Mouse (Mus musculus) heart, embryonic 14.5 days (tissue): Measurements from ENCODE around the gene Sema3a. TPM values are rescaled to one million over a fixed set of nuclear protein-coding genes. Genes with fewer than 3 reads are reported as not detected.

ENCODE experiments used
- ATAC-seq: fragments of 200-750 bp; cut with Nextera tagmentation; 2 replicates; pipeline ENCODE4 v1.8.0; 2017; ENCODE audit warnings: low read depth, moderate TSS enrichment; ENCODE audit not compliant: insufficient number of reproducible peaks, insufficient read depth, low FRiP score
- H3K27ac ChIP-seq, 2 experiments: fragments of 200-500 bp in 1 of 2; fragments of 300-500 bp in 1 of 2; sonication (generic) in 1 of 2; replicated peaks in 1 of 2; 2 replicates each; pipeline ENCODE4 v1.5.1; 2012 to 2014; ENCODE audit warnings: low read depth in 2 of 2, low read length in 2 of 2, control low read depth in 1 of 2, mild to moderate bottlenecking in 1 of 2, mixed read lengths in 1 of 2; ENCODE audit not compliant: control insufficient read depth in 1 of 2, insufficient read depth in 1 of 2
- H3K27me3 ChIP-seq: fragments of 300-500 bp; sonication (generic); 2 replicates; pipeline ENCODE4 v1.6.1; 2014; ENCODE audit warnings: mild to moderate bottlenecking, low read length, control low read depth; ENCODE audit not compliant: control insufficient read depth, insufficient read depth
- H3K36me3 ChIP-seq: fragments of 300-500 bp; sonication (generic); 2 replicates; pipeline ENCODE4 v1.6.1; 2014; ENCODE audit warnings: mild to moderate bottlenecking, control low read depth, low read length, mixed read lengths; ENCODE audit not compliant: control insufficient read depth, insufficient read depth
- H3K4me1 ChIP-seq, 2 experiments: fragments of 200-500 bp in 1 of 2; fragments of 300-500 bp in 1 of 2; sonication (generic) in 1 of 2; 2 replicates each; pipeline ENCODE4 v1.6.1; 2012 to 2014; ENCODE audit warnings: low read length in 2 of 2, control low read depth in 1 of 2, mixed read lengths in 1 of 2; ENCODE audit not compliant: control insufficient read depth in 2 of 2, insufficient read depth in 2 of 2
- H3K4me2 ChIP-seq: fragments of 300-500 bp; sonication (generic); 2 replicates; pipeline ENCODE4 v1.6.1; 2014; ENCODE audit warnings: mild to moderate bottlenecking, low read length
- H3K4me3 ChIP-seq, 2 experiments: fragments of 200-500 bp in 1 of 2; fragments of 300-500 bp in 1 of 2; sonication (generic) in 1 of 2; 2 replicates each; pipeline ENCODE4 v1.5.1; 2012 to 2014; ENCODE audit warnings: low read length in 2 of 2, mild to moderate bottlenecking in 2 of 2, control low read depth in 1 of 2, low read depth in 1 of 2, moderate library complexity in 1 of 2; ENCODE audit not compliant: control insufficient read depth in 1 of 2, insufficient read depth in 1 of 2
- H3K9ac ChIP-seq: fragments of 300-500 bp; sonication (generic); 2 replicates; pipeline ENCODE4 v1.6.1; 2014; ENCODE audit warnings: mild to moderate bottlenecking, low read length
- H3K9me3 ChIP-seq: fragments of 300-500 bp; sonication (generic); 2 replicates; pipeline ENCODE4 v1.6.1; 2016; ENCODE audit warnings: low read length, control low read depth; ENCODE audit not compliant: control insufficient read depth
- WGBS: fragments of 180-500 bp; shearing (Covaris S2); extraction: QIAGEN DNeasy Blood & Tissue Kit; methylation state at CpG from one replicate; pipeline ENCODE4 v1.1.7; 2014; 5-methylcytosine and 5-hydroxymethylcytosine counted together
- polyA plus RNA-seq: library from polyadenylated mRNA; unstranded; fragments of >200 nt; fragmentation: Nextera tagmentation; extraction: Ambion mirVana; gene quantifications from 2 replicates; pipeline ENCODE4 v1.2.1, GENCODE M21; 2014

The Sema3a gene
- polyA plus RNA-seq, 1 experiment from 2014 or later = 15.8 TPM

- H3K4me3 ChIP-seq = no peak overlapping the region
- no peaks in the 10 kb centered on the region for H3K36me3 ChIP-seq
- no peaks in the 10 kb centered on the region for H3K27me3 ChIP-seq
- no peak overlapping the region for H3K27ac ChIP-seq
- WGBS = 42% methylated on average over 1 of the region's 1 CpGs
- no peaks in the 10 kb centered on the region for H3K9me3 ChIP-seq
- no peak overlapping the region for H3K4me2 ChIP-seq
- H3K9ac ChIP-seq = no peak overlapping the region
- H3K4me1 ChIP-seq = no peaks in the 10 kb centered on the region
- ATAC-seq = no peak
Observed at GRCm38 (mm10) chr5:13428702-13429101, 303.5 kb downstream of the Sema3a start.

- H3K4me1 ChIP-seq = no peaks in the 10 kb centered on the region
- whole genome bisulfite sequencing = 84% methylated on average over 2 of the region's 2 CpGs
- H3K27ac ChIP-seq = no peak overlapping the region
- H3K36me3 ChIP-seq = no peaks in the 10 kb centered on the region
- H3K27me3 ChIP-seq = no peaks in the 10 kb centered on the region
- ATAC-seq = no peak
- no peak overlapping the region for H3K4me2 ChIP-seq
- no peak overlapping the region for H3K9ac ChIP-seq
- no peak overlapping the region for H3K4me3 ChIP-seq
- no peaks in the 10 kb centered on the region for H3K9me3 ChIP-seq
Observed at GRCm38 (mm10) chr5:13431827-13432226, 306.6 kb downstream of the Sema3a start.

GRCm38 (mm10) chr5:13432574-13432973 lies 307.4 kb downstream of the Sema3a start:
- Histone ChIP-seq H3K36me3 (no peaks in the 10 kb centered on the region), H3K27ac (no peak overlapping the region), H3K9me3 (no peaks in the 10 kb centered on the region), H3K4me2 (no peak overlapping the region), H3K27me3 (no peaks in the 10 kb centered on the region), H3K9ac (no peak overlapping the region), H3K4me3 (no peak overlapping the region), H3K4me1 (no peaks in the 10 kb centered on the region)
- WGBS = 62% methylated on average over 3 of the region's 3 CpGs
- ATAC-seq = no peak

GRCm38 (mm10) chr5:13433303-13433702 lies 308.1 kb downstream of the Sema3a start:
- H3K4me3 ChIP-seq = no peak overlapping the region
- H3K27me3 ChIP-seq = no peaks in the 10 kb centered on the region
- no peak overlapping the region for H3K4me2 ChIP-seq
- 51% methylated on average over 2 of the region's 2 CpGs for WGBS
- peak overlapping the region in 1 of 2 experiments; percentile 25; a peak in 1 of 4 replicates for H3K27ac ChIP-seq
- no peak for ATAC-seq
- no peaks in the 10 kb centered on the region for H3K36me3 ChIP-seq
- H3K9me3 ChIP-seq = no peaks in the 10 kb centered on the region
- no peak overlapping the region for H3K9ac ChIP-seq
- H3K4me1 ChIP-seq = no peaks in the 10 kb centered on the region

GRCm38 (mm10) chr5:13441112-13441511 lies 315.9 kb downstream of the Sema3a start:
- Histone ChIP-seq H3K36me3 (no peaks in the 10 kb centered on the region), H3K4me1 (no peaks in the 10 kb centered on the region), H3K9me3 (no peaks in the 10 kb centered on the region), H3K4me3 (no peak overlapping the region), H3K27ac (no peak overlapping the region), H3K27me3 (no peaks in the 10 kb centered on the region), H3K9ac (no peak overlapping the region), H3K4me2 (no peak overlapping the region)
- ATAC-seq = no peak

GRCm38 (mm10) chr5:13460182-13461001 lies 335.2 kb downstream of the Sema3a start:
- Histone ChIP-seq H3K9ac (no peak overlapping the region), H3K9me3 (no peaks in the 10 kb centered on the region), H3K4me3 (no peak overlapping the region), H3K4me2 (no peak overlapping the region), H3K27ac (no peak overlapping the region), H3K27me3 (no peaks in the 10 kb centered on the region), H3K36me3 (no peaks in the 10 kb centered on the region), H3K4me1 (no peaks in the 10 kb centered on the region)
- ATAC-seq = no peak
- 67% methylated on average over 1 of the region's 1 CpGs for WGBS

GRCm38 (mm10) chr5:13468856-13469255 lies 343.6 kb downstream of the Sema3a start:
- H3K9me3 ChIP-seq = no peaks in the 10 kb centered on the region
- ATAC-seq = no peak
- no peak overlapping the region for H3K4me2 ChIP-seq
- H3K27me3 ChIP-seq = no peaks in the 10 kb centered on the region
- no peak overlapping the region for H3K4me3 ChIP-seq
- H3K27ac ChIP-seq = no peak overlapping the region
- 70% methylated on average over 7 of the region's 7 CpGs for WGBS
- peaks cover 0 to 14% of the 10 kb centered on the region in 2 experiments; a peak in 2 of 4 replicates for H3K4me1 ChIP-seq
- no peaks in the 10 kb centered on the region for H3K36me3 ChIP-seq
- H3K9ac ChIP-seq = no peak overlapping the region

GRCm38 (mm10) chr5:13469401-13469800 lies 344.2 kb downstream of the Sema3a start:
- Histone ChIP-seq H3K27ac (peak overlapping the region in 1 of 2 experiments; percentile 68; a peak in 1 of 4 replicates), H3K27me3 (no peaks in the 10 kb centered on the region), H3K9me3 (no peaks in the 10 kb centered on the region), H3K9ac (no peak overlapping the region), H3K36me3 (no peaks in the 10 kb centered on the region), H3K4me2 (no peak overlapping the region), H3K4me3 (no peak overlapping the region), H3K4me1 (peaks cover 0 to 14% of the 10 kb centered on the region in 2 experiments; a peak in 2 of 4 replicates)
- WGBS = 60% methylated on average over 5 of the region's 5 CpGs
- no peak for ATAC-seq
